Mouse (Mus musculus) embryonic facial prominence, embryonic 11.5 days (tissue): ENCODE data around the gene Tjp3. TPM values are rescaled to one million over a fixed set of nuclear protein-coding genes. Genes with fewer than 3 reads are reported as not detected.

Experiments
- ATAC-seq: fragments of 200-750 bp; cut with Nextera tagmentation; replicated peaks from 2 replicates; pipeline ENCODE4 v1.8.0; 2017; ENCODE audit warnings: low read depth; ENCODE audit not compliant: insufficient number of reproducible peaks, low FRiP score, low TSS enrichment
- DNase-seq: peaks from one replicate; pipeline ENCODE4 v3.0.0-alpha.2; 2015; ENCODE audit warnings: low spot score
- H3K27ac ChIP-seq: fragments of 300-500 bp; sonication (generic); replicated peaks from 2 replicates; pipeline ENCODE4 v1.5.1; 2014; ENCODE audit warnings: mild to moderate bottlenecking, low read depth, low read length, control low read depth
- H3K27me3 ChIP-seq: fragments of 300-500 bp; sonication (generic); 2 replicates; pipeline ENCODE4 v1.6.1; 2014; ENCODE audit warnings: mild to moderate bottlenecking, low read length, moderate library complexity, mixed read lengths; ENCODE audit not compliant: control insufficient read depth, insufficient read depth
- H3K36me3 ChIP-seq: fragments of 300-500 bp; sonication (generic); replicated peaks from 2 replicates; pipeline ENCODE4 v1.6.1; 2014; ENCODE audit warnings: low read depth, mild to moderate bottlenecking, low read length, moderate library complexity, mixed read lengths; ENCODE audit not compliant: control insufficient read depth, insufficient read depth
- H3K4me1 ChIP-seq: fragments of 300-500 bp; sonication (generic); 2 replicates; pipeline ENCODE4 v1.6.1; 2014; ENCODE audit warnings: low read length, mixed read lengths; ENCODE audit not compliant: control insufficient read depth, insufficient read depth
- H3K4me2 ChIP-seq: fragments of 300-500 bp; sonication (generic); 2 replicates; pipeline ENCODE4 v1.6.1; 2014; ENCODE audit warnings: low read depth, mild to moderate bottlenecking, control low read depth, low read length, moderate library complexity
- H3K4me3 ChIP-seq: fragments of 300-500 bp; sonication (generic); 2 replicates; pipeline ENCODE4 v1.5.1; 2014; ENCODE audit warnings: low read depth, low read length, control low read depth
- H3K9ac ChIP-seq: fragments of 300-500 bp; sonication (generic); replicated peaks from 2 replicates; pipeline ENCODE4 v1.6.1; 2014; ENCODE audit warnings: mild to moderate bottlenecking, control low read depth, low read length
- H3K9me3 ChIP-seq: fragments of 300-500 bp; sonication (generic); replicated peaks from 2 replicates; pipeline ENCODE4 v1.6.1; 2016; ENCODE audit warnings: mild to moderate bottlenecking, low read length, inconsistent platforms, mixed read lengths; ENCODE audit not compliant: control insufficient read depth
- WGBS: fragments of 180-500 bp; shearing (Covaris S2); extraction: QIAGEN DNeasy Blood & Tissue Kit; methylation state at CpG from one replicate; pipeline ENCODE4 v1.1.7; 2014; 5-methylcytosine and 5-hydroxymethylcytosine counted together
- polyA plus RNA-seq: library from polyadenylated mRNA; unstranded; fragments of >200 nt; fragmentation: Nextera tagmentation; extraction: Ambion mirVana; gene quantifications from 2 replicates; pipeline ENCODE4 v1.2.1, GENCODE M21; 2014

The Tjp3 gene
- polyA plus RNA-seq, 1 experiment from 2014 or later: 2.5 TPM

- no peaks in the 10 kb centered on the region for H3K9me3 ChIP-seq
- peaks cover 6% of the 10 kb centered on the region for H3K4me1 ChIP-seq
- no peak for DNase-seq
- no peak overlapping the region for H3K27ac ChIP-seq
- H3K9ac ChIP-seq: no peak overlapping the region
- ATAC-seq: no peak
- H3K36me3 ChIP-seq: peaks cover 27% of the 10 kb centered on the region
- no peak overlapping the region for H3K4me3 ChIP-seq
- no peak overlapping the region for H3K4me2 ChIP-seq
- 95% methylated on average over 23 of the region's 23 CpGs for WGBS
- no peaks in the 10 kb centered on the region for H3K27me3 ChIP-seq
Measured at GRCm38 (mm10) chr10:81323141-81323775, 31.9 kb upstream of the Tjp3 start.

DNA sequence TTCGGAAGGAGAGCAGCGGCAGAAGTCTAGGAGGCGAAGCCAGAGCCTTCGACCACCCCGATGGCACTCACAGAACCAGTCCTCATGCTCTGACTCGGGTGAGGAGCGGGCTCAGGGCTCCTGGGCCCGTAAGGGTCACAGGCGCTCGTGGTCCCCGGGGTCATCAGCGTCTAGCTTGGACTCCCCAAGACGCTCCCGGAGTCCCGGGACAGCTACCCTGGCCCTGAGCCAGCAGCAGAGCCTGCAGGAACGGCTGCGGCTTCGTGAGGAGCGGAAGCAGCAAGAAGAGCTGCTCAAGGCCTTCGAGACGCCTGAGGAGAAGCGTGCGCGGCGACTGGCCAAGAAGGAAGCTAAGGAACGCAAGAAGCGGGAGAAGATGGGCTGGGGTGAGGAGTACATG lies 31.1 kb upstream of the Tjp3 start:
- no peak overlapping the region for H3K4me2 ChIP-seq
- H3K9ac ChIP-seq: no peak overlapping the region

GRCm38 (mm10) chr10:81321436-81321835 lies 30.1 kb upstream of the Tjp3 start:
- WGBS: 3% methylated on average over 20 of the region's 20 CpGs
- no peaks in the 10 kb centered on the region for H3K9me3 ChIP-seq
- H3K36me3 ChIP-seq: peaks cover 21% of the 10 kb centered on the region
- H3K9ac ChIP-seq: peak overlapping the region; percentile 85
- no peaks in the 10 kb centered on the region for H3K27me3 ChIP-seq
- peak overlapping the region; percentile 81 for H3K4me2 ChIP-seq
- ATAC-seq (0 out of 2 replicates have a peak, but pooled peaks have one; percentile 0), DNase-seq (no peak)
- peaks cover 6% of the 10 kb centered on the region for H3K4me1 ChIP-seq
- peak overlapping the region; percentile 96 for H3K4me3 ChIP-seq
- H3K27ac ChIP-seq: peak overlapping the region; percentile 59

More for the DNA sequence above, 31.1 kb upstream of the Tjp3 start:
- ATAC-seq (no peak), DNase-seq (no peak)
- peaks cover 27% of the 10 kb centered on the region for H3K36me3 ChIP-seq
- no peaks in the 10 kb centered on the region for H3K27me3 ChIP-seq
- WGBS: 95% methylated on average over 27 of the region's 27 CpGs
- H3K4me3 ChIP-seq: no peak overlapping the region
- H3K9me3 ChIP-seq: no peaks in the 10 kb centered on the region
- H3K27ac ChIP-seq: no peak overlapping the region
- H3K4me1 ChIP-seq: peaks cover 6% of the 10 kb centered on the region

GRCm38 (mm10) chr10:81320550-81321347 lies 29.4 kb upstream of the Tjp3 start, which contains the start of gene Cactin:
Gene Cactin (plus strand): TSS chr10:81321103.
- Histone ChIP-seq H3K9ac (peak within 1 kb of the TSS; percentile 85), H3K27ac (peak within 1 kb of the TSS; percentile 68), H3K4me3 (peak within 1 kb of the TSS; percentile 96), H3K27me3 (no peaks in the 10 kb centered on the region), H3K36me3 (peaks cover 15% of the 10 kb centered on the region), H3K4me2 (peak within 1 kb of the TSS; percentile 81), H3K9me3 (no peaks in the 10 kb centered on the region), H3K4me1 (peaks cover 6% of the 10 kb centered on the region)
- ATAC-seq (peak; percentile 87), DNase-seq (peak; percentile 100)
- under 1% methylated on average over 68 of the region's 68 CpGs for WGBS

GRCm38 (mm10) chr10:81319741-81320549 lies 28.6 kb upstream of the Tjp3 start:
- 2% methylated on average over 38 of the region's 38 CpGs for WGBS
- H3K4me1 ChIP-seq: peaks cover 6% of the 10 kb centered on the region
- H3K36me3 ChIP-seq: peaks cover 10% of the 10 kb centered on the region

GRCm38 (mm10) chr10:81319330-81319699 lies 27.9 kb upstream of the Tjp3 start:
- peaks cover 9% of the 10 kb centered on the region for H3K36me3 ChIP-seq
- H3K27me3 ChIP-seq: no peaks in the 10 kb centered on the region
- DNase-seq (no peak), ATAC-seq (no peak)
- peak overlapping the region; percentile 96 for H3K4me3 ChIP-seq
- H3K4me1 ChIP-seq: peaks cover 6% of the 10 kb centered on the region
- H3K9ac ChIP-seq: peak overlapping the region; percentile 59
- WGBS: 31% methylated on average over 8 of the region's 8 CpGs
- no peaks in the 10 kb centered on the region for H3K9me3 ChIP-seq
- H3K27ac ChIP-seq: peak overlapping the region; percentile 54; the same call in 1 of the 2 replicates
- H3K4me2 ChIP-seq: peak overlapping the region; percentile 53

More at GRCm38 (mm10) chr10:81319741-81320549, 28.6 kb upstream of the Tjp3 start:
- Histone ChIP-seq H3K4me3 (peak overlapping the region; percentile 96), H3K9me3 (no peaks in the 10 kb centered on the region), H3K4me2 (peak overlapping the region; percentile 53), H3K27ac (peak overlapping the region; percentile 68; the same call in 1 of the 2 replicates), H3K27me3 (no peaks in the 10 kb centered on the region), H3K9ac (peak overlapping the region; percentile 59)
- ATAC-seq: peak; percentile 5; the same call in 1 of the 2 replicates
- peak; percentile 99 for DNase-seq

GRCm38 (mm10) chr10:81318589-81319329 lies 27.4 kb upstream of the Tjp3 start:
- DNase-seq (no peak), ATAC-seq (no peak)
- Histone ChIP-seq H3K27me3 (no peaks in the 10 kb centered on the region), H3K9ac (no peak overlapping the region; the same call in 1 of the 2 replicates), H3K36me3 (peaks cover 7% of the 10 kb centered on the region), H3K9me3 (no peaks in the 10 kb centered on the region), H3K4me3 (peak overlapping the region; percentile 96; the same call in 1 of the 2 replicates), H3K27ac (no peak overlapping the region), H3K4me1 (peaks cover 6% of the 10 kb centered on the region), H3K4me2 (no peak overlapping the region)
- WGBS: 93% methylated on average over 13 of the region's 13 CpGs
